Mouse (Mus musculus) ovary, postnatal 14 days (tissue): ENCODE data around the gene Klk1b4.
"Not testable (repeated sequence)": the region's sequence is repeated elsewhere in the genome, so short reads cannot be mapped to it uniquely, and the experiment has no call there.

Experiments
- DNase-seq: peaks from one replicate; pipeline ENCODE4 v3.0.0; 2022; ENCODE audit warnings: low spot score

Gene Klk1b4

GRCm38 (mm10) chr7:44207135-44207534 is at the start of gene Klk1b4:
Klk1b4 (plus strand) TSS chr7:44207435.
- not testable (repeated sequence) for DNase-seq

- no peak for DNase-seq
Observed at GRCm38 (mm10) chr7:44179299-44180045, 27.8 kb upstream of the Klk1b4 start.

- DNase-seq, result not testable (repeated sequence)
Observed at GRCm38 (mm10) chr7:44186516-44186915, 20.7 kb upstream of the Klk1b4 start.

GRCm38 (mm10) chr7:44187936-44188335 is 19.3 kb upstream of the Klk1b4 start, which contains the start of gene Klk1b24:
Klk1b24 (plus strand) TSS chr7:44188236.
- DNase-seq, result not testable (repeated sequence)

- DNase-seq, result not testable (repeated sequence)
Observed at GRCm38 (mm10) chr7:44193466-44193865, 13.8 kb upstream of the Klk1b4 start.

- DNase-seq, result no peak
Observed at GRCm38 (mm10) chr7:44197891-44198290, 9.3 kb upstream of the Klk1b4 start, which contains the start of gene Klk1b3. Klk1b3 (plus strand) TSS chr7:44198191.

- DNase-seq, result no peak
Observed at GRCm38 (mm10) chr7:44208307-44208706, 1.1 kb downstream of the Klk1b4 start.

GRCm38 (mm10) chr7:44215645-44216044 is 8.4 kb downstream of the Klk1b4 start, which contains the start of gene Klk1b5:
Klk1b5 (plus strand) TSS chr7:44215945.
- DNase-seq, result no peak

- not testable (repeated sequence) for DNase-seq
Observed at GRCm38 (mm10) chr7:44221601-44222000, 14.4 kb downstream of the Klk1b4 start.

- DNase-seq, result not testable (repeated sequence)
Observed at GRCm38 (mm10) chr7:44222335-44222734, 15.1 kb downstream of the Klk1b4 start.

- no peak for DNase-seq
Observed at GRCm38 (mm10) chr7:44225076-44225475, 17.8 kb downstream of the Klk1b4 start, which contains the start of gene Klk1. Klk1 (plus strand) TSS chr7:44225360.

GRCm38 (mm10) chr7:44235909-44236308 is 28.7 kb downstream of the Klk1b4 start, which contains the start of gene Gm36864:
Gm36864 (plus strand) TSS chr7:44236177.
- DNase-seq, result no peak

GRCm38 (mm10) chr7:44239913-44240312 is 32.7 kb downstream of the Klk1b4 start:
- no peak for DNase-seq

GRCm38 (mm10) chr7:44240712-44241111 is 33.5 kb downstream of the Klk1b4 start:
- DNase-seq, result no peak

GRCm38 (mm10) chr7:44241163-44241562 is 33.9 kb downstream of the Klk1b4 start:
- no peak for DNase-seq

GRCm38 (mm10) chr7:44244080-44244479 is 36.8 kb downstream of the Klk1b4 start:
- DNase-seq, result no peak

GRCm38 (mm10) chr7:44246055-44246983 is 39.1 kb downstream of the Klk1b4 start, which contains the start of the genes 1700028J19Rik and 2410002F23Rik:
1700028J19Rik (minus strand) TSS chr7:44246695.
2410002F23Rik (plus strand) TSS chr7:44246722.
- peak; percentile 91 for DNase-seq

GRCm38 (mm10) chr7:44246984-44247470 is 39.8 kb downstream of the Klk1b4 start:
- DNase-seq, result no peak

GRCm38 (mm10) chr7:44247971-44248370 is 40.7 kb downstream of the Klk1b4 start:
- DNase-seq, result no peak

GRCm38 (mm10) chr7:44249248-44249647 is 42.0 kb downstream of the Klk1b4 start:
- no peak for DNase-seq

- DNase-seq, result not testable (repeated sequence)
Observed at GRCm38 (mm10) chr7:44250732-44251275, 43.6 kb downstream of the Klk1b4 start.
